Mouse (Mus musculus) lung, adult 10 weeks (tissue): ENCODE measurements around the gene C1ql2. TPM values are rescaled to one million over a fixed set of nuclear protein-coding genes. Genes with fewer than 3 reads are reported as not detected.

Experiments
- polyA plus RNA-seq: library from polyadenylated mRNA; stranded (reverse); fragments of 350-450 nt; fragmentation: Illumina TruSeq; extraction: RNeasy Lipid Tissue Mini Kit (QIAGEN cat#74804); gene quantifications from one replicate; pipeline ENCODE4 v1.2.3, GENCODE M21; 2014; ENCODE audit warnings: low read depth, low replicate concordance; ENCODE audit not compliant: insufficient read depth

The C1ql2 gene
- 0.11 TPM for polyA plus RNA-seq

GRCm38 (mm10) chr1:120340419-120341171, at the start of gene C1ql2:
C1ql2 (plus strand) TSS chr1:120340582.

Other genes starting within 250 kb of the C1ql2 start
- 599 TPM for gene Dbi, start 219.5 kb upstream of the C1ql2 start, polyA plus RNA-seq
- gene 3110009E18Rik, start 219.4 kb upstream of the C1ql2 start, polyA plus RNA-seq = 10.1 TPM
- 11.5 TPM for gene Steap3, start 67.9 kb upstream of the C1ql2 start, polyA plus RNA-seq
- gene Marco, start 164.4 kb downstream of the C1ql2 start, polyA plus RNA-seq = 18.6 TPM